Mouse (Mus musculus) cerebellum, postnatal 10 days (tissue): Measurements from ENCODE around the gene Cacng8.

Experiments used
- DNase-seq, 2 experiments: peaks; one replicate each; pipeline ENCODE4 v3.0.0; 2021; ENCODE audit warnings: mixed read lengths in 2 of 2

The Cacng8 gene

DNA sequence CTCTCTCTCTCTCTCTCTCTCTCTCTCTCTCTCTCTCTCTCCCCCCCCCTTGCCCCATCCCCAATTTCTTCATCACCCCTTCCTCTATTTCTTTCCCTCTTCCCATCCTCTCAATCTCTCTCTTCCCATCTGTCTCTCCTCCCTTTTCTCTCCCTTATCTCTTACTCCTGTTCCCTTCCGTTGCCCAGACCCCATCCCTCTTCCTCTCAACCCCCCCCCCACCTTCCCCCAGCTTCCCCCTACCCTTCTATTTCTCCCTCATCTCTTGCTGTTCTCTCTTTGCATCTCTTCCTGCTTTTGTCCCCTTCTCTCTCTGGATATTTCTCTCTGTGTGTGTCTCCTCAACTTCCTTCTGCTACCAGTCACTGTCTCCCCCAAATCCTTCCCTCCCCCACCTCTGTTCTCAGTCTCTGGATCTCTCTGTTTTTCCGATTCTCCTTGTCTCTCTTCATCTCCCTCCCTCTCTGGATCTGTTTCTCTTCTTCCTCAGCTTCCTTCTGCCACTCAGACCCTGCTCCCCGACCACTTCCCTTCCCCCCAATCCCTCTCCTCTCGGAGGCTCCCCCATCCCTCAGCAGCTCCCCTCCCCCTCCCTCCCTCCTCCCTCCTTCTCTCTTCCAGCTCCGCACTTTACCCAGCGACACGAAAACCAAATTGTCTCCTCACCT is at the start of gene Cacng8:
Gene Cacng8 (plus strand): TSS at position 271 of the 668 bp plus-strand sequence.
- peak; percentile 66 to 69 for DNase-seq

DNA sequence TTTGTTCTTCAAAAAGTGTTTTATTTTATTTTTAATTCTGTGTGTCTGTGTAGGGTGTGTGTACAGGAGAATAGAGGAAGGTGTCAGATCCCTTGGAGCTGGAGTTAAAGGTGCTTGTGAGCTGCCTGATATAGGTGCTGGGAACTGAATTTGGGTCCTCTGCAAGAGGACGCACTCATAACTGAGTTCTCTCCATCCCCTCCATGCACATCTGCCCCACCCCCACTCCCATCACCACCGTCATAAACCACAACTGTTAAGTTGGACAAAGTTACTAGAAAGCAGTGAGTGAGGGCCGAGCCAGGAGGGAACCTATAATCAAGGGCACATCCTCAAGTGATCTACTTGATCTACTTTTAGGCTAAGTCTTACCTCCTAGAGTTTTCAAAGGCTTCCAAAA is 46.6 kb upstream of the Cacng8 start:
- DNase-seq = no peak

DNA sequence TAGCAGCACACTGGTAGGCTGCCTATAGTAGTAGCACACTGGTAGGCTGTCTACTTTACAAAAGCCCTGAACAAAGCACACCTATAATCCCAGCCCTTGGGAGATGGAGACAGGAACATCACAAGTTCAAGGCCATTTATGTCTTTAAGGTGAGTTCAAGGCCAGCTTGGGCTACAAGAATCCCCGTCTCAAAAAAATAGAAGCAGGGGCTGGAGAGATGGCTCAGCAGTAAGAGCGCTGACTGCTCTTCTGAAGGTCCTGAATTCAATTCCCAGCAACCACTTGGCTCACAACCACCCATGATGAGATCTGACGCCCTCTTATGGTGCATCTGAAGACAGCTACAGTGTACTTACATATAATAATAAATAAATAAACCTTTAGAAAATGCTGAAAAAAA is 45.2 kb upstream of the Cacng8 start:
- no peak for DNase-seq

DNA sequence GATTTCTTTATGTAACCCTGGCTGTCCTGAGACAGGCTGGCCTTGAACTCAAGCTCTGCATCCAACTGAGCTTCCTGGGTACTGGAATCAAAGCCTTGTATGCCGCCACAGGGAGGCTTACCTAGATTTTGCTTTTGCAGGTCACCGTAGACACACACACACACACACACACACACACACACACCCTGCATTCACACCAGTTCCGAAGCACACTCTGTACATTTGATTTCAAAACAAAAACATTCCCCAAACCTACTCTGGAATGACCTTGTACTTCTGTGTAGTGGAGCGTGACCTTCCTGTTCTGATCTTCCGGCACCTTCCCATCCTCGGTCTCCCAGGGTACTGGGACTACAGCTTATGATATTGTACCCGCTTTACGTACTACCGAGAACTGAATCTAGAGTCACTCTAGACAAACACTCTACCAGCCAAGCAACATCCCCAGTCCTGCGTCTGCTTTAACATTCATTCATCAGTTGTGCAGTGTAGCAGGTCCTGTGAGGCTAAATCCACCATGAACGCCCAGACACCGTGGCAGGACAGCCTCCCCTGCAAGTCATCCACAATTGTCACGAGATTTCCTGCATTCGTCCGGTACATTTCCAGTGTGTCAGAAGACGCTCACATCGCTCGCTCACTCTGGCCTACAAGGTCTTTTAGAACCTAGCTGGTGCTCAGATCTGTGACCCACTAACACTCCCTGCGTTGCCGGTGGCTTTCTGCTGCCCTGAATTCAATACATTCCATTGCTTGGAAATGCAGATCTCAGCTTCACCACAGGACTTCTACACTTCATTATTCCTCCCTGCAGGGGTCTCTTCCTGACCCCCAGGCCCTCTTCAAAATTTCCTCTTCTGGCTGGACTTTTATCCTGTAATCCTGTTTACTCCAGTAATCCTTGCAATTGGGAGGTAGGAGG is 42.9 kb upstream of the Cacng8 start:
- no peak for DNase-seq

DNA sequence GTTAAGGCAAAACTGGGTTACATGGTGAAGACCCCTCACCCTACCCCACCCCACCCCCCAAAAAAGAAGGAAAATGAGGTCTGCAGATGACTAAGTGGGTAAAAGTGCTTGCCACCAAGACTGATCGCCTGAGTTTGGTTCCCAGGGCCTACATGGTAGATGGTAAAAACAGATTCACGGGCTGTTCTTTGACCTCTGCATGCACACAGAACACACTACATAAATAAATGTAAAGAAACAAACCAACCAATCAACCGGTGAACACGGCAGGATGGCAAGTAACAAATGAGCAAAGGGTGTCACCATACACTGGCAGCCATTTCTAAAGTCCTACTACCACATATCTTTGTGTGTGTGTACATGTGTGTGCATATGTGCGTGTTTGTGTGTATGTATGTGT is 42.2 kb upstream of the Cacng8 start:
- DNase-seq = no peak

DNA sequence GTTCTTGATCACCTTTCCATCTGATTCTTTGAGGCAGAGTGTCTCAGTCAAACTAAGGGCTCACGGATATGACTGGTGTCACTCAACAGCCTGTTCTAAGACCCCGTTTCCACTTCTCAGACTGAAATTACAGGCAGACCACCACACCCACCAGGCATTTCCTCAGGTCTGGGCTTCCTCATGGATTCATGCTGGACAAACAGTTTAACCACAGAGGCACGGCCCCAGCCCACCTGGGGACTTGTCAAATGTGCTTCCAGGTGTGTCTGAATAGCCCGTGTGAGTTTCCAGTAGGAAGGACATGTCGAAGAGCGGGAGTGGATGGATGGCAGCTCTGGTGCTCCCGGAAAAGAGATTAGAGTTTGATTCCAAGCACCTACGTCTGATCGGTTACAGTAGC is 40.7 kb upstream of the Cacng8 start:
- DNase-seq = no peak

DNA sequence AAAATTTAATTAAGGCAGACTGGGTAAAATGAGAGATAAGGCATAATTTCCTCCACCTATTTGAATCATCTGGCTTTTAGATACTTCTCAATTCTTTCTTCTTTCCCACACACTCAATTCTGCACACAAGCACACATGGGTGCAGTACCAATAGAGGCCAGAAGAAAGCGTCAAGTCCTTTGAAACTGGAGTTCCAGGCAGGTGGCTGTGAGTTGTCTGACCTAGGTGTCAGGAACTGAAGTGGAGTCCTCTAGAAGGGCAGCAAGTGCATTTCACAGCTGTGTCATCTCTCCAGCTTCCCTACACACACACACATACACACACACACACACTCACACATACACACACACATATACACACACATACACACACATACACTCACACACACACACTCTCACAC is 38.9 kb upstream of the Cacng8 start:
- DNase-seq = no peak

DNA sequence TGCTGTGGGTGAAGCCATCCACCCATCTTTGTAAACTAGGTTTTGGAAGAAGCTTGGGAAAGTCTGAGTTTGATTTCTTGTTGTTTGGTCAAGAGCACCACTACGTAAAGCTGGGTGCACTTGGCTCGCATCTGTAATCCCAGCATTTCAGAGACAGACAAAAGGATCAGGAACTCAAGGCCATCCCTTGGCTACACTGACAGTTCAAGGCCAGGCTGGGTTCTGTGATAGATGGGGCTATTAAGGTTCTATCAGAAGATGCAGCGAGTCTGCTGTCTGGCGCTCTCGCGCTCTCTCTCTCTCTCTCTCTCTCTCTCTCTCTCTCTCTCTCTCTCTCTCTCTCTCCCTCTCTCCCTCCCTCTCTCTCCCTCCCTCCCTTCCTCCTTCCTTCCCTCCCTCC is 35.6 kb upstream of the Cacng8 start:
- no peak for DNase-seq

DNA sequence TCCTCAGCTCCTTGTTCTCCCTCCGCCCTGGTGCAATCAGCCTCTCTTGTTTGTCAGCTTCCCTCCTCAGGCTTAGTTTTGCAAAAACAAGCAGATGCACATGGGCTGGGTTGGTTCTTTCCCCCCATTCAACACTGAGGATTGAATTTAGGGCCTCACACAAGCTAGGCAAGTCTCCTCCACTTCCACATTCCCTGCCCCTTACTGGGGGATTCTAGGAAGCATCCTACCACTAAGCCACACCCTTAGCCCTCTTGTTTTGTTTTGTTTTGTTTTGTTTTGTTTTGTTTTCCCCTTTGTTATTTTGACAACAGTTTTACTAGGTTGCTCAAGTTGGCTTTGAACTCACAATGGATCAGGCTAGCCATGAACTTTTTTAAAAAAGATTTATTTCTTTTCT is 29.8 kb upstream of the Cacng8 start:
- no peak for DNase-seq

DNA sequence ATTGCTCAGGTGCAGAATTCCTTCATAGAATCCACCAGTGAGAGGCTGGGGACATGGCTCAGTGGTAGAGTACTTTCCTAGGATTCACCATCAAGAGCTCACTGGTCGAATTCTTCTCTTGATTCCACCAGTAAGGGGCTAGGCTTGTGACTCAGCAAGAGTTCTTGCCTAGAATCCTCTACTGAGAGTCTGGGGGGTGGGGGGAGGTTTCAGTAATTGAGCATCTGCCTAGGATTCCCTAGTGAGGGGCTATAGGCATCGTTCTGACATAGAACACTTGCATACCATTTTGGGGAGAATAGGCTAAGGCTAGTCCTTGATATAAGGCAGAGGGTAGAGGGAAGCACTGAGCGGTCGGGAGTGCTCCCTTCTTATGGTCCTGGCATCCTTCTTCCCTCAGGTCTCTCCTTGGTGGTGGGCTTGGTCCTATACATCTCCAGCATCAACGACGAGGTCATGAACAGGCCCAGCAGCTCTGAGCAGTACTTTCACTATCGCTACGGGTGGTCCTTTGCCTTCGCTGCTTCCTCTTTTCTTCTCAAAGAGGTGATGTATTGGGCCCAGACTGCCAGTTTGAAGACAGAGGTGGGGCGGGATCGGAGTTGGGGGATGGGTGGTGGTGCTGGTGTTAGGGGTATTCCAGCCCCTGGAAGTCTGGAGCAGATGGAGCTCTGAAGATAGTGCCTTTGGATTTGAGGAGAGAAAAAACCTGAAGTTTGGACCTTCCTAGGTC is 24.8 kb upstream of the Cacng8 start:
- DNase-seq = no peak

DNA sequence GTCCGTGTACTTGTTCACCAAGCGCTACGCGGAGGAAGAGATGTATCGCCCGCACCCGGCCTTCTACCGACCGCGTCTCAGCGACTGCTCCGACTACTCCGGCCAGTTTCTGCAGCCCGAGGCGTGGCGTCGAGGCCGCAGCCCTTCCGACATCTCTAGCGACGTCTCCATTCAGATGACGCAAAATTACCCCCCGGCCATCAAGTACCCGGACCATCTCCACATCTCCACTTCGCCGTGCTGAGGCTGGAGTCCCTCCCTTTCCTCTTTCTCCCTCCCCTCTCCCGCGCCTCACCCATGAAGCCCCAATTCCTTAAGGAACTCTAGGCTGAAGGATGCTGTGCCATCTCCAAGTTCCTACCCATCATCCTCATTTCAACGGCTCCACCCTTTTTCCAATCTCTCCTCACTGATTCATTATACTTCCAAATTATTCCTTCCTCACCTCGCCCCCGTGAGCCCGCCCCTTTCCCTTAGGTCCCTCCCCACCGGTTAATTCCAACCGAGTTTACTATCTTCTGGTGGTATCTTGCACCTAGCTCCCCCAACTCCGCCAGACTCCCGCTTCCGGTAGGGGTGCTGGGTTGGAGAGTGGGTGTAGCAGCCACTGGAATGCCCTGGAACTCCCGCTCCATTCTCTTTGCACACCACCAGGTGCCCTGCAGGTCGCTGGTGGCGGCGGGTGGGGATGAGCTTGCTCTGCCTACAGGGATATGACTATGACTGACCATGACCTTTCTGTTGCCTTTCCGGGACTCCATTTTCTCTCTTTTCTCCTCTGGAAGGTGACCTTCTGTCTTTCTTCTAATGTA is 23.6 kb upstream of the Cacng8 start:
- no peak for DNase-seq

DNA sequence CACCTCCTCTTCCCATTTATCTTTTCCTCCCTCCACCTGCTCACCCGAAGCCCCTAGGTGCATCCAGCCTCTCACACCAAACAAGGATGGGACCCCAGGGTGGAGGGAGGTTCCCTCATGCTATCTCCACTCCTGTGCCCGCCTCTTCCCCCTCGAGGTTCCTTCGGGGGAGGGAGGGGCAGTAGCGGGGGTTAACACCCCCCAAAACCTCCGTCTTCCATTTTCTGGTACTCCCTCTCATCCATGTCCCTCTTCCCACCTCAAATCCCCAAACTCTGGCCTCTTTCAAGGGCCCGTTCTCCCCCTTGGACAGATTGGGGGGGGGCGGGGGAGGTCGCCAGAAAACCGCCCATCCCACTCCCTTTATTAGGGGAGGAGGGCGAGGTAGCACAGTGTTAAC is 22.9 kb upstream of the Cacng8 start:
- no peak for DNase-seq

DNA sequence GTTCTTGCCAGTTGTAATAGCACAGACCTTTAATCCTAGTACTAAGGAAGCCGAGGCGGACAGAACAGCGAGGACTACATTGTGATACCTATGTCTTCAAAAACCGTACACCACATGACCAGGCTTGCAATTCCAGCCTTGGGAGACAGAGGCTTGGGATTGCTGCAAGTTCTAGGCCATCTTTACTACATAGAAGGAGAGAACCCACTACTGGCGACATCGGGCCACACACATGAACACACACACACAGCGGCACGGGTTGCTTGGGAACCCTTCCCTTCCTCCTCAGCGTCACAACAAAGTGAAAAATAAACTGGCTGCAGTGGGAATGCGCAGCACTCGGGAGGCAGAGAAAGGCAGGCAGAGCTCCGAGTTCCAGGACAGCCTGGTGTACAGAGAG is 22.2 kb upstream of the Cacng8 start:
- DNase-seq = no peak

DNA sequence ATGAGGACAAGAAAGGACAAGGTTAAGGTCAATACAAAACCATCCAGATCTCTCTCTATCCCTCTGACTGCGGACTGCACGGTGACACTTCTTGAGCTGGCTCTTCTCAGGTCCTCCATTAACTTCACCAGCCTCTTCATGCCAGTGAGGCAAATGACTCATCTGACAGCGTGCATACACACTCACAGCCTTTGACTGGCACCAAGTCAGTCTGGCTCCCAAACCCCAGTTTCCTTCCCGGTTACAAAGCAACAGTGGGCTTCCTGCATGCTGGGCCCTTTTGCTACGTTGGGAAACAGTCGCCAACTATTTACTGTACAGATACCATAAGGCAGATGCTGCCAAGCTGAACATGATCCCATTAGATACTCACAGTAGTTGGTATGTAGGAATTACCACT is 21.3 kb upstream of the Cacng8 start:
- DNase-seq = no peak

DNA sequence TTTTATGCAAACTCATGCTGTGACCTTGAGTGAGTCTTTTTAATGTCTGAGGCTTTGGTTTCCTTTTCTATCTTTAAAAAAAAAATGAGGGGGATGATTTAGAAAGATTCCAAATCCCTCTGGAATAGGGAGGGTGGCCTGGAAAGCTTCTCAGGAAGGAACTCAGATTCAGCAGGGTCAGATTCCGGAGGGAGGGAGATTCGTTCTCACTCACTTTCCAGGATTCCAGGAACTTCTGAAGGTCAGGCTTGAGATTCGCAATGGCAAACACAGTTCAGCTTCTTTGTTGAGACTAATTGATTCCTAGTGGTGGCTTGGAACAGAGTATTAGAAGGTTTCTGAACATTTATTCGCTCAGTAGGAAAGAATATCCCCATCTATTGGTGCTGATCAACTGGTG is 20.1 kb upstream of the Cacng8 start:
- DNase-seq = no peak

DNA sequence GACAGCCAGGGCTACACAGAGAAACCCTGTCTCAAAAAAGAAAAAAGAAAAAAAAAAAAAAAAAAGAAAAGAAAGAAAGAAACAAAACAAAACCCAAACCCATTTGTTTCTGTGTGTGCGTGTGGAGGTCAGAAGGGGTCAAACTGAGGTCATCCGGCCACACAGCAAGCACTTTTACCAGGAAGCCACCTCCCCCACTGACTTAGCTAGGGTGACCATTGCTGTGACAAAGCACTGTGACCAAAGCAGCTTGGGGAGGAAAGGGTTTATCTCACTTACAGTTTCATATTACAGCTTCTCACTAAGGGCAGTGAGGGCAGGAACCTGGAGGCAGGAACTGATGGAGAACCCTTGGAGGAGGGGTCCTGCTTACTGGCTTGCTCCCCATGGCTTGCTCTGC is 18.1 kb upstream of the Cacng8 start:
- no peak for DNase-seq

DNA sequence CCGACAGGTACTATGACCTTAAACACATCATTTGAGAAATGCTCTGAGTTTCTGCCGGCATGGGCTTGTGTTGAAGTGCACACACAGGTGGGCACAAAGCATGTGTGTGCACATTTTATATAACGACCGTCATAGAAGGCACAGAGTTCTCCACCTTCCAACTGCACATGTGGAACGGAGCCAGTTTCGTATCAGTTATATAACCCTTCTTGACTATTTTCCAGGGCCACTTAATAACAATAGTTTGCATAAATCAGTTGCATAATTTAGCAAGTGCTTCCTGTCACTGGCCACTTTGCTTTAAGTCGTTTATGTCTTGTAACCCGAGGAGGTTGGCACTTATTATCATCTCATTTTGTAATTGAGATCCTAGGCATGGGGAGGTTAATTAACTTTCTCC is 16.7 kb upstream of the Cacng8 start:
- DNase-seq = no peak

DNA sequence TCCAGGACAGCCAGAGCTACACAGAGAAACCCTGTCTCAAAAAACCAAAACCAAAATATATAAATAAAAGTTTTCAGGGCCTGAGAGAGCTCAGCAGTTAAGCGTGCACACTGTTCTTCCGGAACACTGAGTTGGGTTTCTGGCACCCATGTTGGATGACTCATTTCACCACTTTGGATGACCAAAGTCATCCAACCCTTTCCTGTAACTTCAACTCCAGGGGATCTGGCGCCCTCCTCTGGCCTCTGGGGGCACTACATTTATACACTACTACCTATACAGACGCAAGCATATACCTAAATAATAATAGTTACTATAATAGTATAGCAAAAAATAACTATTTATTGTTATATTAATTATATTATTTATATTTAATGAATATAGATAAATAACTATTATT is 13.7 kb upstream of the Cacng8 start:
- peak; percentile 72 to 81 for DNase-seq

DNA sequence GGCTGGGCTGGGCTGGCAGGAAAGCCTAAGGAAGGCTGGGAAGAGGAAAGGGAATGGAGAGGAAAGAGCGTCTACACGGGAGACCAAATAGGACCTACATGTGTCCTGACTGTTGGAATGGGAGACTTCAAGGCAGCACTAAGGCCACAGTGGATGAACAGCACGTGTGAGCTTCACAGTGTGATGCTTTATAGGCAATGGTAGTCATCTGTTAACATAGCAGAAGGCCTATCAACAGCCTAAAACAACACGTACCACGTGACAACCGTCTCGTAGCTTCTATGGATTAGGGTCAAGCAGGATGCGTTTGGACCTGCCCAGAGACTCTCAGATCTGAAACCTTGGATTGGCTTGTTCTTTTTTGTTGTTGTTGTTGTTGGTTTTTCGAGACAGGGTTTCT is 8.4 kb upstream of the Cacng8 start:
- DNase-seq = no peak

DNA sequence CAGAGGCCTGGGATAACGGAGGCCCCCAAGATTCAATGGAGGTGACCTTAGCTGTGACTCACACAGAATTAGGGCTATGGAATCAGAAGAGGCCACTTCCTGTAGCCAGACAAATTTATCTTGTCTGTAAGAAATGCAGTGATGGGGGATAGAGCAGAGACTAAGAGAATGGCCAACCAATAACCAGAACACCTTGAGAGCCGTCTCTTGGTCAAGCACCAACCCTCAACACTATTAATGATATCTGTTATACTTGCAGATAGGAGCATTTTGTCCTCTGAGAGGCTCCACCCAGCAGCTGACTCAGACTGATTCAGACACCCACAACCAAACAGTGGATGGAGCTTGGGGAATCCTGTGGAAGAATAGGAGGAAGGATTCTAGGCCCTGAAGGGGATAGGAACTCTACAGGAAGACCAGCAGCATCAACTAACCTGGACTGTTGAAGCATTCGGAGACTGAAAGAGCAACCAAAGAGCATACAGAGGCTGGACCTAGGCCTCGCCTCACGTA is 5.6 kb upstream of the Cacng8 start:
- DNase-seq = no peak

DNA sequence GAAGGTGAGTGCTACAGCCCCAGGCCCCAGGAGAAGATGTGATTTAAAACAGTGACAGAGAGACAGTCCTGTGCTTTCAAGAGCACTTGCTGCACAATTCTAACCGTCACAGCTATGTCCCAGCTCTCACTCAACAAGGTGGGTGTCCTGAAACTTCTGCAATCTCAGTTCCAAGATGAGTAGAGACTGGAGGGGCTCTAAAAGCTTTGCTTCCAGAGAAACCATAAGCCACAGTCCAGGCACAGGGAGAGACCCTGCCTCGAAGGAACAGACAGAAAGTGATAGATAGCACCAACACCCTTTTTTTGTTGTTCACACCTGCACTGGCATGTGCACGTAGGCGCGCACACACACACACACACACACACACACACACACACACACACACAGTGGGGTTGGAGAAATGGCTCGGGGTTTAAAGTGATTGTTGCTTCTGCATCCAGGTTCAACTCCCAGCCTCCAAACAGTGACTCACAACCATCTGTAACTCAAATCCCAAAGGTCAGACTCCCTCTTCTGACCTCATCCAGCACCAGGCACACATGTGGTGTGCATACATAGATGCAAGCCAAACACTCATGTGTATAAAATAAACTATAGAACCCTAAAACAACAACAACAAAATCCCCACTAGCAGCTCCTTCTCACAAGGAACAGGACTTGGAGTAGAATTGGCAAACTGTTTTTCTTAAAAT is 4.3 kb upstream of the Cacng8 start:
- DNase-seq = no peak

DNA sequence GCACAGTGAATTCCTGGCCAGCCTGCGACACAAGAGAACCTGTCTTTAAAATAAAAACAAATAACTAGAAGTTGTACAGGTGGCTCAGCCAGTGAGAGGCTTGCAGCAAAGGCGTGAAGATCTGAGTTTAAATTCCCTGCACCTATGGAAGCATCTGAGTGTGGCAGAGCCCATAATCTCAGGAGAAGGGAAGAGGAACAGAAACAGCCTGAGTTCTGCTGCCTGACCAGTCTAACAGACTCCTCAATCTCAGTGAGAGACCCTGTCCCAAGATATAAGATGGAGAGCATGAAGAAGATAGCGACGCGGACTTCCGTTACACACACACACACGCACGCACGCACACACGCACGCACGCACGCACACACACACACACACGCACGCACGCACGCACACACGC is 2.7 kb upstream of the Cacng8 start:
- no peak for DNase-seq
